Mouse (Mus musculus) cerebellum, adult 2 months (tissue): ENCODE measurements around the gene Aftph. TPM values are rescaled to one million over a fixed set of nuclear protein-coding genes. Genes with fewer than 3 reads are reported as not detected.

Experiments used
- DNase-seq, 2 experiments: peaks; one replicate each; pipeline ENCODE4 v3.0.0; 2021
- H3K27ac ChIP-seq: fragments of 200-500 bp; 2 replicates; pipeline ENCODE4 v1.5.1; 2012; ENCODE audit warnings: low read length, control low read depth, inconsistent platforms; ENCODE audit not compliant: insufficient read depth
- H3K27me3 ChIP-seq: fragments of 200-500 bp; 2 replicates; pipeline ENCODE4 v1.6.1; 2012; ENCODE audit warnings: inconsistent platforms, mild to moderate bottlenecking, low read length, moderate library complexity; ENCODE audit not compliant: control insufficient read depth, insufficient read depth
- H3K4me1 ChIP-seq: fragments of 200-500 bp; 2 replicates; pipeline ENCODE4 v1.6.1; 2011; ENCODE audit warnings: low read length; ENCODE audit not compliant: control insufficient read depth, insufficient read depth
- H3K4me3 ChIP-seq: fragments of 200-500 bp; replicated peaks from 2 replicates; pipeline ENCODE3; 2011; ENCODE audit warnings: mild to moderate bottlenecking, low read depth, low read length, control low read depth; ENCODE audit not compliant: insufficient read depth
- CTCF ChIP-seq: fragments of 200-500 bp; IDR thresholded peaks from 2 replicates; pipeline ENCODE4 v1.5.1; 2011; ENCODE audit warnings: low read depth, mild to moderate bottlenecking, control low read depth, low read length, moderate library complexity, borderline replicate concordance; ENCODE audit not compliant: insufficient read depth
- POLR2A ChIP-seq: fragments of 200-500 bp; IDR thresholded peaks from 2 replicates; pipeline ENCODE4 v1.6.1; 2011; ENCODE audit warnings: low read length, control low read depth, borderline replicate concordance; ENCODE audit not compliant: insufficient read depth
- WGBS: fragments of 180-500 bp; shearing (Covaris S2); methylation state at CpG from one replicate; pipeline ENCODE4 v1.1.7; 2018; 5-methylcytosine and 5-hydroxymethylcytosine counted together
- polyA plus RNA-seq: library from polyadenylated mRNA; depleted of rRNA; stranded (reverse); fragments of >200 nt; gene quantifications from 2 replicates; pipeline ENCODE4 v1.2.3, GENCODE M21; 2012; rRNA removed

Gene Aftph
- polyA plus RNA-seq, result 105 and 107 TPM in 2 replicates

- Histone ChIP-seq H3K27ac (peak within 1 kb of the TSS; percentile 91), H3K4me1 (0 out of 2 replicates have a peak, but pooled peaks cover 2% of the 10 kb centered on the region), H3K4me3 (peak within 1 kb of the TSS; percentile 69), H3K27me3 (no peaks in the 10 kb centered on the region)
- no peak for TF ChIP-seq CTCF
- TF ChIP-seq POLR2A, result peak; percentile 78; the same call in 1 of the 2 replicates
- DNase-seq, result peak; percentile 97 to 99
- under 1% methylated on average over 75 of the region's 81 CpGs for WGBS
Observed at GRCm38 (mm10) chr11:20741201-20742100, at the start of gene Aftph. Aftph (minus strand) TSS chr11:20741589.

GRCm38 (mm10) chr11:20789015-20789414 is 47.6 kb upstream of the Aftph start:
- WGBS, result 74% methylated on average over 1 of the region's 1 CpGs

GRCm38 (mm10) chr11:20788070-20788469 is 46.7 kb upstream of the Aftph start:
- Histone ChIP-seq H3K4me1 (no peaks in the 10 kb centered on the region), H3K4me3 (no peak overlapping the region), H3K27me3 (no peaks in the 10 kb centered on the region), H3K27ac (no peak overlapping the region)
- 82% methylated on average over 3 of the region's 3 CpGs for WGBS
- no peak for TF ChIP-seq POLR2A
- no peak for TF ChIP-seq CTCF
- no peak for DNase-seq

More at GRCm38 (mm10) chr11:20789015-20789414, 47.6 kb upstream of the Aftph start:
- no peak overlapping the region for H3K4me3 ChIP-seq
- TF ChIP-seq POLR2A, result no peak
- TF ChIP-seq CTCF, result no peak
- no peaks in the 10 kb centered on the region for H3K4me1 ChIP-seq
- no peak for DNase-seq
- H3K27me3 ChIP-seq, result no peaks in the 10 kb centered on the region
- H3K27ac ChIP-seq, result no peak overlapping the region

DNA sequence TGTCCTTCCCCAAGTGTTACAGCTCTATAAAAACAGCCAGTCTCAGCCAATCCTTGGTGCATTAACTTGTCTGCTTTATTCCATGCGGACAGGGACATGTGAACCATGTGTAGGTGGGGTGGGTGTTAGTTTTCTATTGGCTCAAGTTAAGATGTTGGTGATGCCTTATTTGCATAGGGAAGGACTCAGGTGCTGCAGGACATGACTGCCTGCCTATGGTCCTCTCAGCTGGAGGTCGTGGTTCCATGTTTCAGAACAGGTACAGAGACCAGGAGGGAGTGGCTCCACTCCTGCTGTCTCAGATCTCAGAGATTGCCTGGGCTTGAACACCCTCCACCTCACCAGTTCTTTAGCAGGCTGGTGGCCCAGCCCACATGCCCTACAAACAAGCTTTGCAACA is 44.8 kb upstream of the Aftph start:
- TF ChIP-seq POLR2A (no peak), CTCF (no peak)
- WGBS, result 65% methylated on average over 2 of the region's 2 CpGs
- no peak for DNase-seq
- no peaks in the 10 kb centered on the region for H3K4me1 ChIP-seq
- no peaks in the 10 kb centered on the region for H3K27me3 ChIP-seq
- H3K4me3 ChIP-seq, result no peak overlapping the region
- no peak overlapping the region for H3K27ac ChIP-seq

DNA sequence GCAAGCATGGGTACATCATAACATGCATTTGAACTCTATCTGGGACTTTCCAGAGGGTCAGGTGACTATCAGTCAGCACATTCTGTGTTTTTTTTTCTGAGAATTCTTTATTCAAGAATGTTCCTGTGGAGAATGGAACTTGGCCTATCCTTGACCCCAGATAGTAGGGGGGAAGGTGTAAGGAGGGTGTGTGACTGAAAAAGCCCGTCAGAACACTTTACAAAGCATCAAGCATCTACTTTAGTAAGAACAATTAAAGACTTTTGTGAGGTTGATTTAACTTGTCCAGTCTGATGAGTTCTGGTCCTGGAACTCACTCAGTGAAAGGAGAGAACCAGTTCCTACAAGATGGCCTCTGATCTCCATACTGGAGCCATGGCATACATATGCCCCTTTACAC is 43.8 kb upstream of the Aftph start:
- Histone ChIP-seq H3K27me3 (no peaks in the 10 kb centered on the region), H3K27ac (no peak overlapping the region), H3K4me3 (no peak overlapping the region), H3K4me1 (no peaks in the 10 kb centered on the region)
- whole genome bisulfite sequencing, result 89% methylated on average over 1 of the region's 1 CpGs
- TF ChIP-seq CTCF (no peak), POLR2A (no peak)
- DNase-seq, result no peak

DNA sequence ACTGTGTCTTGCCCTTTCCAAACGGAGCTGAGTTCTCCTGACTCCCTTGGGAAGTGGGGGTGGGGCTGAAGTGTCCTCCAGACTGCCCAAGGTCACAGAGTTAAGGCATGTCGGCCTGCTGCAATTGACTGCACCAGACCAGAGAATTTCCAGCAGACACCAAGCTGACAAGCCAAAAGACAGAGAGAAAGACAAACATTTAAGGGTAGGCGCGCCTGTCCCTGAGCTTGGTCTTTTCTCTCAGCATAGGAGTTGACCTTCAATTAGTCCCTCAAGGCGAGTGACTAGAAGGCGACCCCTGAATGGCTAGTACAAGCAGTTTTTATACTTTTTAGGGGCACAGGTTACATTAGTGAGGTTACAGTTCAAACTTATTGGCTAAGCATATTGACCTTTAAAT is 43.4 kb upstream of the Aftph start:
- 87% methylated on average over 6 of the region's 6 CpGs for WGBS
- DNase-seq, result no peak

GRCm38 (mm10) chr11:20783467-20783866 is 42.1 kb upstream of the Aftph start:
- 88% methylated on average over 1 of the region's 1 CpGs for WGBS
- Histone ChIP-seq H3K27ac (no peak overlapping the region), H3K27me3 (no peaks in the 10 kb centered on the region), H3K4me1 (no peaks in the 10 kb centered on the region), H3K4me3 (no peak overlapping the region)
- DNase-seq, result no peak
- no peak for TF ChIP-seq CTCF
- no peak for TF ChIP-seq POLR2A

More for the DNA sequence above, 43.4 kb upstream of the Aftph start:
- no peak for TF ChIP-seq CTCF
- no peak for TF ChIP-seq POLR2A
- no peak overlapping the region for H3K4me3 ChIP-seq
- H3K4me1 ChIP-seq, result no peaks in the 10 kb centered on the region
- H3K27me3 ChIP-seq, result no peaks in the 10 kb centered on the region
- no peak overlapping the region for H3K27ac ChIP-seq

DNA sequence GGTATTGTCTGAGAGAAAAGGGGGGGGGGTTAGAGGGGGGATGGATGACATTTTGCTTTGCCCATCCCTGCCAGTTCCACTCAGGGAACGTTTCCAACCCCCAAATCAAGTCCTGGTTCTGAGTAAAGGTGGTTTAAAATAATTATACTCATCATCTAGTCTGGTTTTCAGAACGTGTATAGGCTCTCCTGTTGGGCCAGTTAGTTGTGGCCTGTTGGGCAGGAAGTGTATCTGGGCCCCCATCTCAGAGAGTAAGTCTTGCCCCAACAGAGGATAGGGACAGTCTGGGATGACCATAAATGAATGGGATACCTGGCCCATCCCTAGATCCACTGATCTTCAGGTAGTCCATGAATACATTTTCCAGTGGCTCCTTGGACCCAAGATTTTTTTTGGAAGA is 41.2 kb upstream of the Aftph start:
- WGBS, result 41% methylated on average over 2 of the region's 2 CpGs
- H3K27ac ChIP-seq, result no peak overlapping the region
- no peak for TF ChIP-seq CTCF
- TF ChIP-seq POLR2A, result no peak
- no peak for DNase-seq
- no peak overlapping the region for H3K4me3 ChIP-seq
- H3K27me3 ChIP-seq, result no peaks in the 10 kb centered on the region
- no peaks in the 10 kb centered on the region for H3K4me1 ChIP-seq
